Comparison of ENCODE assay signal across 8 mouse cellular contexts in the genomic region with DNA sequence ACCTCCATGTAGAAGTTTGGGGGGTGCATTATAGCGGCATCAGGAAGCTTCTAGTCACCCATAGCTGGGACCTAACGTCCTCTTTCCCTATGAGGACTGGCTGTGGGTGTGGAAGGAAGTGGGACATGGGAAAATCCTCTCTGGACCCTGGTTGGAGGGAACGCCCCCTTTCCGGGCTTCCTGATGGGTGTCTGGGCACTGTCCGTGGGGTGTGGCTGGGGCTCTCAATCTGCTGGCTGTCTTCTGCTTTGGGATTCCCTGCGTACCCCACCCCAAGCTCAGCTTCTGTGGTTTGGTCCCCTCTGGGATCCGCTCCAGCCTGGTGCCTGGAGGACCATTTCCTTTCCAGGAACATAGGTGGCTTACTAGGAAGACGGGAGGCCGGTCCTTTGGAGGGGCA. TPM values are rescaled to one million over a fixed set of nuclear protein-coding genes. Genes with fewer than 3 reads are reported as not detected.
DNase-seq lines count a peak whose midpoint lies in the region; ATAC-seq and TF ChIP-seq lines count a peak whose summit lies in the region.

No protein-coding gene starts in this region.

- no peaks in the 10 kb centered on the region for H3K9me3 ChIP-seq in kidney, embryonic 16.5 days (ENCODE audit: low read length)
- no peaks in the 10 kb centered on the region for H3K9me3 ChIP-seq in forebrain, embryonic 13.5 days (replicated peaks)

- no peak overlapping the region for H3K9ac ChIP-seq in kidney, embryonic 16.5 days (replicated peaks; ENCODE audit: low read length)
- H3K9ac ChIP-seq in forebrain, embryonic 13.5 days = peak overlapping the region; percentile 91

- no peak for DNase-seq in kidney, adult 18-20 months
- peak; percentile 20 to 62 for DNase-seq in kidney, postnatal 25 days
- no peak for DNase-seq in spleen, adult 18-20 months
- DNase-seq in layer of hippocampus, adult 8-10 months (ENCODE audit: low spot score in 2 of 2) = no peak

- peaks cover 38% of the 10 kb centered on the region for H3K4me1 ChIP-seq in kidney, embryonic 16.5 days (ENCODE audit: insufficient read depth, low read length)
- H3K4me1 ChIP-seq in forebrain, embryonic 13.5 days = peaks cover 71% of the 10 kb centered on the region

- H3ac ChIP-seq in myocyte (ENCODE audit: control insufficient read depth, insufficient read length) = no peak overlapping the region

- H3K36me3 ChIP-seq in kidney, embryonic 16.5 days (ENCODE audit: insufficient read depth, low read length) = no peaks in the 10 kb centered on the region
- H3K36me3 ChIP-seq in forebrain, embryonic 13.5 days (ENCODE audit: poor library complexity, severe bottlenecking) = peaks cover 6% of the 10 kb centered on the region; the same call in 1 of the 2 replicates
- H3K36me3 ChIP-seq in myocyte (ENCODE audit: control insufficient read depth, insufficient read depth) = no peaks in the 10 kb centered on the region

- no peak for TF ChIP-seq POLR2A in myocyte (IDR thresholded peaks at IDR 0.05; ENCODE audit: insufficient read length, low read depth)

- H3K79me2 ChIP-seq in myocyte (ENCODE audit: control insufficient read depth, insufficient read depth) = peaks cover 12% of the 10 kb centered on the region

- peak overlapping the region; percentile 88 for H3K4me2 ChIP-seq in kidney, embryonic 16.5 days (replicated peaks; ENCODE audit: low read depth, low read length)
- H3K4me2 ChIP-seq in forebrain, embryonic 13.5 days = peak overlapping the region; percentile 94
- H3K4me2 ChIP-seq in myocyte (ENCODE audit: low read depth) = peak overlapping the region; percentile 88

- H3K27ac ChIP-seq in kidney, embryonic 16.5 days (ENCODE audit: low read length) = no peak overlapping the region
- no peak overlapping the region for H3K27ac ChIP-seq in forebrain, embryonic 13.5 days

- 79% methylated on average over 9 of the region's 9 CpGs for WGBS in kidney, embryonic 16.5 days
- WGBS in forebrain, embryonic 13.5 days = 83% methylated on average over 9 of the region's 9 CpGs

- peak overlapping the region; percentile 66 for H3K4me3 ChIP-seq in kidney, embryonic 16.5 days (ENCODE audit: low read length)
- H3K4me3 ChIP-seq in forebrain, embryonic 13.5 days = peak overlapping the region; percentile 79
- H3K4me3 ChIP-seq in myocyte = peak overlapping the region; percentile 75

- ATAC-seq in kidney, embryonic 16.5 days (ENCODE audit: low FRiP score, low TSS enrichment) = no peak
- no peak for ATAC-seq in forebrain, embryonic 13.5 days
- no peak for ATAC-seq in activated CD4-positive, CD25-positive, alpha-beta regulatory T cell, adult 4 months

- H3K27me3 ChIP-seq in kidney, embryonic 16.5 days (ENCODE audit: insufficient read depth, low read length) = peaks cover 9% of the 10 kb centered on the region; the same call in 1 of the 2 replicates
- H3K27me3 ChIP-seq in forebrain, embryonic 13.5 days = no peaks in the 10 kb centered on the region
- H3K27me3 ChIP-seq in myocyte (ENCODE audit: control insufficient read depth, insufficient read depth, insufficient read length) = no peaks in the 10 kb centered on the region

TF ChIP-seq in myocyte, 11 proteins besides CTCF, POLR2A, EP300 and RAD21:
- TF ChIP-seq POLR2AphosphoS2 (IDR thresholded peaks at IDR 0.05; ENCODE audit: insufficient read length, low read depth) (no peak), CEBPB (IDR thresholded peaks at IDR 0.05; ENCODE audit: insufficient read depth, poor library complexity, severe bottlenecking) (no peak)

RNA-seq across cellular contexts. Expression of gene Efhd2, which starts 1.7 kb away (rescaled TPM):
- 58.5 and 62.4 TPM in 2 replicates for polyA plus RNA-seq in kidney, embryonic 16.5 days (2015; fragmentation: Nextera tagmentation; extraction: Ambion mirVana)
- 85.2 and 86.3 TPM in 2 replicates for polyA plus RNA-seq in forebrain, embryonic 13.5 days (2015; fragmentation: Nextera tagmentation; extraction: Ambion mirVana)
- polyA plus RNA-seq in myocyte (2012; fragmentation: generic; extraction: Trizol) = 38.8 TPM
- polyA plus RNA-seq in activated CD4-positive, CD25-positive, alpha-beta regulatory T cell, adult 4 months (2017; shearing (Covaris generic)) = 10 to 100 TPM; 23.5 to 26.9 TPM
- 100 to 1,000 TPM; 160 to 177 (median 162) TPM for total RNA-seq in layer of hippocampus, adult 8-10 months (2022)

RNA-seq across cellular contexts. Expression of gene Ctrc, which starts 26.8 kb away (rescaled TPM):
- not detected in 2 replicates for polyA plus RNA-seq in kidney, embryonic 16.5 days (2015; fragmentation: Nextera tagmentation; extraction: Ambion mirVana)
- not detected in 2 replicates for polyA plus RNA-seq in forebrain, embryonic 13.5 days (2015; fragmentation: Nextera tagmentation; extraction: Ambion mirVana)
- polyA plus RNA-seq in myocyte (2012; fragmentation: generic; extraction: Trizol) = not detected
- not detected for polyA plus RNA-seq in activated CD4-positive, CD25-positive, alpha-beta regulatory T cell, adult 4 months (2017; shearing (Covaris generic))
- total RNA-seq in layer of hippocampus, adult 8-10 months (2022) = not detected

RNA-seq across cellular contexts. Expression of gene Cela2a, which starts 47.0 kb away (rescaled TPM):
- 0.17 TPM in 1 of 2 replicates, not detected in the other for polyA plus RNA-seq in kidney, embryonic 16.5 days (2015; fragmentation: Nextera tagmentation; extraction: Ambion mirVana)
- polyA plus RNA-seq in forebrain, embryonic 13.5 days (2015; fragmentation: Nextera tagmentation; extraction: Ambion mirVana) = 0.15 TPM in 1 of 2 replicates, not detected in the other
- not detected for polyA plus RNA-seq in myocyte (2012; fragmentation: generic; extraction: Trizol)
- polyA plus RNA-seq in activated CD4-positive, CD25-positive, alpha-beta regulatory T cell, adult 4 months (2017; shearing (Covaris generic)) = 1 to 10 TPM in 1 of 2 experiments, not detected in 1; 1.0 TPM
- not detected for total RNA-seq in layer of hippocampus, adult 8-10 months (2022)

Comparison
In these comparisons a context has a peak if more than half of its experiments do, and no peak if none do; other contexts are left out.
1. DNase-seq: peak in kidney, postnatal 25 days (2 of 2); none in kidney, adult 18-20 months (single experiment), spleen, adult 18-20 months (0 of 2) and layer of hippocampus, adult 8-10 months (0 of 2).
2. Peak in every context shown above with its lines, with median percentiles within 50 percentile points of each other: H3K4me2 ChIP-seq and H3K4me3 ChIP-seq.